Mouse (Mus musculus): ENCODE measurements around the gene Mctp1.
"Not testable (repeated sequence)": the region's sequence is repeated elsewhere in the genome, so short reads cannot be mapped to it uniquely, and the experiment has no call there.

The Mctp1 gene

DNA sequence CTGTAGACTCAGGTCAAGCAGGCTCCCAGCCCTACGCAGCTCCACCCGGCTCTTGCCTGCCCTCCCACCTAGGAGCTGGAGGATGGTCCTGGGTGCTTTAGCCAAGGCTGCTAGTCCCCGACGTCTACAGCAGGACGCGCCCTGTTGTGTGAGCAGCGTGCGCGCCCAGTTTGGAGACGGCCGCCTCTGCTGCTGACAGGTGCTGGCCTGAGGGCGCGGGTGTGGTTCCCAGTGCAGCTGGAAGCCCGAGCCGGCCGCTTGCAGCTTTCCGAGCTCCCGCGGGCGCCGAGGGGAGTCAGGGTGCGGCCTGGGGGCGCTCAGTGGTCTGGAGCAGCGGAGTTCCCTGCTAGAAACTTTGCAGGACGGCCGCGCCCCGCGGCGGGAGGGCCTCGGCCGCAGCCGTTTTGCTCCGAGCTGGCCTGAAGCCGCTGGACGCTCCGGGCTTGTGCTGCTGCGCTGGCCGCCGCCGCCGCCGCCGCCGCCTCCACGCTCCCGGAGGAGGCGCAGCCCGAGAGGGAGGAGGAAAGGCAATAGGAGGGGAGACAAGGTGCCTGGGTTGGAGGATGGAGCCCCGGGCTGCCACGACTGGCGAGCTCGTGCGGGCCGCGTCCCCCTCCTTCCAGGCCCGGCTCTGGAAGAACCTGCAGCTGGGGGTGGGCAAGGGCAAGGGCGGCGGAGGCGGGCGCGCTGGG is at the start of gene Mctp1:
Gene Mctp1, plus strand, starts transcription at position 564 of the 692 bp plus-strand sequence.
- DNase-seq (ENCODE audit: low spot score) = peak; percentile 60

DNA sequence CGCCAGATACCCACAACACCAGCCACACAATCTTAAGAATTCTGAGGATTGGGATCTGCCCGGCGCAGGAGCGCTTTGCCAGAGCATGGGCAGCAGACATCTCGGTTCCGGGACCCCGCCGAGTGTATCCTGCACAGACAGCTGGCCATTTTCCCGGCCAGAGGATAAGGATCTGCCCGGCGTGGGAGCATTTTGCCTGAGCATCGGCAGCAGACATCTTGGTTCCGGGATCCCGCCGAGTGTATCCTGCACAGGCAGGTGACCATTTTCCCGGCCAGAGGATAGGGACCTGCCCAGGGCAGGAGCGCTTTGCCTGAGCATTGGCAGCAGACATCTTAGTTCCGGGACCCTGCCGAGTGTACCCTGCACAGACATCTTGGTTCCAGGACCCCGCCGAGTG is 38.4 kb upstream of the Mctp1 start:
- not testable (repeated sequence) for DNase-seq (ENCODE audit: low spot score)

DNA sequence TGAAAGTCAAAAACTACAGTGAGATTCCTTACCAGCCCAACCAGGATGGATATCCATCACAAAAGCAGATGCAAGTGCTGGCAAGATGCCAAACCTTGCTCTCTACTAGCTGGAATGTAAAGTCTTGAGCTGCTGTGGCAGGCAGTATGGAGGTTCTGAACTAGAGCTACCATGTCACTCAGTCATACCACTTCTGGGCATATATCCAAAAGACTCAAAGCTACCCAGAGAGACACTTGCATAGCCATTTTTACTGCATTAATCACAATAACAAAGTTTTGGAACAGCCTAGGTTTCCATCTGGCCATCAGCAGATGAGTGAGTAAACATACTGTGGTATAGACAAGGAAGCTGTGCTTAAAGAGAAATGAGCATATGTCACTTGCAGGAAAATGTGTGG is 25.6 kb upstream of the Mctp1 start:
- no peak for DNase-seq (ENCODE audit: low spot score)

DNA sequence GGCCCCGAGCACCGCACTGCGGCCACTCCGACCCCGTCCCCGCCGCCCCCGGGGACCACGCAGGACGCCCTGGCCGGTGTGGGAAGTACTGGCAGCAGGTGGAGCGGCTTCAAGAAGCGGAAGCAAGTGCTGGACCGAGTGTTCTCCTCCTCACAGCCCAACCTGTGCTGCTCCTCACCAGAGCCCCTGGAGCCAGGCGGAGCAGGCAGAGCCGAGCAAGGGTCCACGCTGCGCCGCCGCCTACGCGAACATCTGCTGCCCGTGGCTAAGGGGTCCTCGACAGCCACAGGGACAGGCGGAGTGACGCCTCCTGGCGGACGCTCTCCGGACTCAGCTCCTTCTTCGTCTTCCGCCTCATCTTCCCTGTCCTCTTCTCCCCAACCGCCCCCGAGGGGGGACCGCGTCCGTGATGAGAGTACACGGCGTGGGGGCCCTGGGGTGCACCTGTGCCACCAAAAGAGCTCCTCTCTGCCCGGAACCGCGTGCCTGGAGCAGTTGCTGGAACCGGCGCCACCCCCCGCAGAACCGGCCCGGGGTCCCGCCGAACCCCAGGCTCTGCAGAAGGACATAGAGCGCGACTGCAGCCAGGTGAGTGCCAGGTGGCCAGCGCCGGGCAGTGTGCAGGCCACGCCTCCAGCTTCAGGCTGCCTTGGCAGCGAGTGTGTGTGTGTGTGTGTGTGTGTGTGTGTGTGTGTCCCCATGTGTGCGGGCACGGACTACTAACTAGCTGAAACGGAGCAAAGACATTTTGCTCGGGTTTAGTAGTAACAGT is 515 bp downstream of the Mctp1 start:
- DNase-seq (ENCODE audit: low spot score) = peak; percentile 19

DNA sequence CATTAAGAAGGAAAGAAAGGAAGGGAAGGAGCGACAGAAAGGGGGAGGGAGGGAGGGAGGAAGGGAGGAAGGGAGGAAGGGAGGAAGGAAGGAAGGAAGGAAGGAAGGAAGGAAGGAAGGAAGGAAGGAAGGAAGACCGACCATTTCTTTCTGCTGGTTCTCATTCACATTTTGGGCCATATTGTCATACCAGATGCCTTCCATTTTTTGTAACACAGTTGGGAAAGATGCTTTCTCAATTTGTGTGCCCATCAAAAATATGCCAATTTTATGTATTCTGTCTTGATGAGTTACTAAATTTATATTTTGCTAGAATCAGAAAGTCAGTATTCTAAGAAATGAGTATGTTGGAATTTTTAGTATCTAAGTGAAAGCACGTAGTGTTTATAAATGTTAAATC is 4.3 kb downstream of the Mctp1 start:
- no peak for DNase-seq (ENCODE audit: low spot score)

DNA sequence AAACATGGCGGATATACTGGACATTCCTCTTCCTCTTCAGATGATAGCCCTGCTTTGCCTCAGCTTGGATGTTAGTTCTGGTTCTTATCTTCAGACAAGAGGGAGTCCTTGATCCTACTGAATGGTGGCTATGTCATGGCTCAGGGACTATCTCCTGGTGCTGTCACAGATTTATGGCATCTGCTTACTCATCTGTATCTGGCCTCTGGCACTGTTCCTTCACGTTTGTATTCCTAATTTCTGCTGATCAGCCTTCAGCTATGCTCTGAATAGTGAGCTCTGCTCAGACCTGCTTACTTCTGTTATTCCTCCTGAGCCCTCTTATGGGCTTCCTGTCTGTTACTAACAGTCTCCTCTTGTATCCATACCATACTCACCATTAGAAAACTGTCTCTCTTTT is 7.6 kb downstream of the Mctp1 start:
- no peak for DNase-seq (ENCODE audit: low spot score)

DNA sequence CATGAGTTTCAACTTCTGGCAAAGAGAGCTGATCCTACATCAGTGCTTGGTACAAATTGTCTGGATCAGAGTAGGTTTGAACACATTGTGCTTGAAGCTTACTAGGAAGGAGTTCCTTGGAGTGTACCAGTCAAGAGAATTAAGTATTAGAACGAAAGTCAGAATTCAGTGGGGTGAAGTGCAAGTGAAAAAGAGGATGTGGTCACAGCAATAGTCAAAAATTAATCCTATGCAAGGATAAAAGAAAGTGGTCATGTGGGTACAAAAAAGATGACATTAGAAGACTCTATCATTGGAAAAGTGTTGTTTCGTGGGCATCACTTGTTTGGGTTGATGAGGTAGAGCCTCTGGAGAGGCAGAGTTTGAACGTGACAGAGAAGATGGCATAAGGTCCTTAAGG is 8.8 kb downstream of the Mctp1 start:
- no peak for DNase-seq (ENCODE audit: low spot score)

DNA sequence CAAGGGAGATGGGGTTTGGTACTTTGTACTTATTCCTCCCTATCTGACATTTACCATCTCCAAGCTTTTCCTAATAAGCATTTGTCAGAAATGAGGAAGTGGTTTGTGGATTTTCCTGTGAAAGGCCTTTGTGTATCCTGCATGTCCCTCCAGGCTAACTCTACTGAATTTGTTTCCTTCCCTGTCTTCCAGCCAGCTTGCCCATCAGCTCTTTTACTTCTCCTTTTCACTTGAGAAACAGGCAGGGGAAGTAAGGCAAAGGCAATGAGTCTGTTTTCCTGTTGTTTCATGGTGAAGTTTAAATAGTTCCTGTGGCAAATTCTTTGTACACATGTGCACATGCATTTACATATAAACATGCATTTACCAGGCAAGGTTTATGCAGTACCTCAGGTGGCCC is 11.6 kb downstream of the Mctp1 start:
- DNase-seq (ENCODE audit: low spot score) = no peak

DNA sequence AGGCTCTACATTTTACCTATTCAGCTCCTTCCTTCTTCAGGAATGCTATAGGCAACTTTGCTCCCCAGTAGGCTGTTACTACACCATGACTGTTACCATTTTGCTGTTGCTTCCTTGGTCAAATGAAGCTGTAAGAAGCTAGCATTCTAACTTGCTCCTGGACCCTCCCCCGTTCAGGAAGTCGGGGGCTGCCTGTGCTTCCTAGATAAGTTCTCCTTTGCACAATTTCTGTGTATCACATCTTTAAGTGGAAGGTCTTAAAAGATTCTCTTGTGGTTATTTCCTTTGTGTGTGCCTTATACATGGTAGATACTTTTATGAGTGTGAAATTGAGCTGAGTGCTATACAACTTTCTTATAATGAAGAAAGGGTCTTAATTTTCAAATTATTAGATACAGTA is 25.0 kb downstream of the Mctp1 start:
- DNase-seq (ENCODE audit: low spot score) = no peak

DNA sequence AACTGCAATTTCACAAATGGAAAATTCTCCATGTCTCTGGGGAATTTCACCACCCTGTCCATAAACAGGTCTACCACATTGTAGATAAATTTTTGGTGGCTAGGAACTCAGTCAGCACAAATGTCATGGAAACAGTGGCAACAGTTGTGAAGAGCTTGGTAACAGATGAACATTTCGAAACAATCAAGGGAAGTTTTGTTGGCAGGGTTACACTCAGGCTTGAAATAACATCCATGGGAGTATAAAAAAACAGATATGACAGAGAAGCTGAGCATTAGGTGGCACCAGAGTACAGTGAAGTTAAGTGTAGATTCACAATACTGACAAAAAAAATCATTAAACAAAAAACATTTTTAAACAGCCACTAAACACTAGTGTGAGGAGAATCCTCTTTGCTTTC is 26.3 kb downstream of the Mctp1 start:
- DNase-seq (ENCODE audit: low spot score) = no peak

DNA sequence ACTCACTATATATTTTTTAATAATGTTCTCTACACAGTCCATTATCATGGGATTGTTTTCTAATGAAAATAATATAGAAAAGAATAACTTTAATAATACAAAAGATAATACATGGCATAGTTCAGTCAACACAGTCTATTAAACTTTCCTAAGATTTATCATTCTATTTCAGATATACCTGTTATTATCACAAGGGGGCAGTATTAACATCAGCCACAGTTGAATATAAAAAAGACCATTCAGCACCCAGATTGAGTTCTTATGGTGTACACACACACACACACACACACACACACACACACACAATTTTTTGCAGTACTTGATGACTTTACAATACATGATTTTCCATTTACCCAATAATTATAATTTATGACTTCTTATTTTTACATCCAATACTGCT is 31.0 kb downstream of the Mctp1 start:
- DNase-seq (ENCODE audit: low spot score) = no peak

DNA sequence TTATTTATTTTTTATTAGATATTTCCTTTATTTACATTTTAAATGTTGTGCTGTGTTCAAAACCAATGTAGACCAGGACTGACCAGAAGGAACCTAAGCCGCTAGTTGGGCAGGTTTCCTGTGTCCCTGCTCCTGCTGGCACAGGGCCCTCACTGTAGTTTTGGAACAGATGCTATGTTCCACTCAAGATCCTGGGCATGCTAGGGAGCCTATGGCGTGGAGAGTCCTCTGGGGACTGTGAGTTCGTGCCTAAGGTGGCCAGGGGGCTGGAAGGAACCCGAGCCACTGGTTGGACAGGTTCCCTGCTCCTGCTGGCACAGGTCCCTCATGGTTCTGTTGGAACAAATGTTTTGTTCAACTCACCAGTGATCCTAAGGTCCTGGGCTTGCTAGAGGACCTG is 35.8 kb downstream of the Mctp1 start:
- DNase-seq (ENCODE audit: low spot score) = no peak

DNA sequence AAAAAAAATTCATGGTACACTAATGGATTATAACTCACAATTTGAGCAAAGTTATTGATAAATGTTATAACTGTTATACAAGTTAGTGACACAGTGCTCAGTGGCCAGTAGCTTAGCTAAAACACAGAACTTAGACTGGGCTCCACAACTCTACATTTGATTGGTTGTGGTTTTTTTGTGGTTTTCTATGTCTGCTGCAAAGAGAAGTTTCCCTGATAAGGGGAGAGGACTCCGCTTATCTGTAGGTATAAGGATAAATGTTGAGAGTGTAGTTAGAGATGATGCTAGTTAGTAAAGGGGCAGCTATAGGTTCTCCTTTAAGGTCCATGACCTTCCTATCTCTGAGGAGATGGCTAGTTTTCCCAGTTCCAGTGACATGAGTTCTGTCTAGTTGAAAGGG is 36.7 kb downstream of the Mctp1 start:
- DNase-seq (ENCODE audit: low spot score) = no peak

DNA sequence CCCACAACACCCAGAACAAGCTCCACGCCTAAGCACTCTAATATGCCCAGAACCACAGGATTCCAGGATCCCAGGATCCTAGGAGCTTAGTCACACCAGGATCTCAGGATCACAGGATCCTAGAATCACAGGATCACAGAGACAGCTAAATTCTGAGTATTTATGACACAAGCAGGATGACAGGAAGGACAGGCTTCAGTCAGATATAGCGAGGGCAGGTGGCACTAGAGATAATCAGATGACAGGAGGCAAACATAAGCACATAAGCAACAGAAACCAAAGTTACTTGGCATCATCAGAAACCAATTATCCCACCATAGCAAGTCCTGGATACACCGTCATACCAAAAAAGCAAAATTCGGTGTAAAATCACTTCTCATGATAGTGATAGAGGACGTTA is 37.8 kb downstream of the Mctp1 start:
- no peak for DNase-seq (ENCODE audit: low spot score)

DNA sequence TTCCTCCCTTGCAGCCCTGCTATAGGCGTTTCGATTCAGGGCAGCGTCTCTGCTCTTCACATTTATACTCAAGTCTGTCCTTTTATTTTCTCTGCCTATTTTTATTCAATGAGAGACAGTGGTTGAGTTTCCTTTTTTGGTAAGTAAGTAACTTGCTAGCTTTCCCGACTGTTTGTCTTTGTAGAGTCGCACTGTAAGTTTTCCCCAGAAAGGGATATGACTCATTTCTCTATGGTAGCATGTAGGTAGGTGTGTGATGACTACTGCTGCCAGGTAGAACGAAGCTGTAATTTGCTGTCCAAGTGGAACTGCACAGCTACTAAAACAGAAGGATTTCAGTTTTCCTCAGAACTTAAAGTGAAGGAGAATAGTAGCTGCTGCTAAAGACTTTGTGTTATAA is 45.1 kb downstream of the Mctp1 start:
- DNase-seq (ENCODE audit: low spot score) = no peak

DNA sequence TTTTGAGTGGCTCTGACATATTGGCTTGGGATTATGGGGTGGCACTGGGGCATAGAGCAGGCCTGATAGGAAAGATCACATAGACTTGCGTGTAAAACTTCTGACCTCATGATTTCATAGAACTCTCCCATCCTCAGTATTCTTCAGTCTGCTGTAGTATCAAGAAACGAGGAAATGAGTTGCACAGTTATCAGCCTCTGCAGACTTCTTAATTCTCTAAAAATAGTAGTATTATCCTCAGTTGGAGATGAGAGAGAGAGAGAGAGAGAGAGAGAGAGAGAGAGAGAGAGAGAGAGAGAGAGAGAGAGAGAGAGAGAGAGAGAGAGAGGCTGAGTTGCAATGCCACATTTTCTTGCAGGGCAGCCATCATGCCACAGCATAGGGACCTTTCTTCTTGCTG is 45.6 kb downstream of the Mctp1 start:
- no peak for DNase-seq (ENCODE audit: low spot score)

DNA sequence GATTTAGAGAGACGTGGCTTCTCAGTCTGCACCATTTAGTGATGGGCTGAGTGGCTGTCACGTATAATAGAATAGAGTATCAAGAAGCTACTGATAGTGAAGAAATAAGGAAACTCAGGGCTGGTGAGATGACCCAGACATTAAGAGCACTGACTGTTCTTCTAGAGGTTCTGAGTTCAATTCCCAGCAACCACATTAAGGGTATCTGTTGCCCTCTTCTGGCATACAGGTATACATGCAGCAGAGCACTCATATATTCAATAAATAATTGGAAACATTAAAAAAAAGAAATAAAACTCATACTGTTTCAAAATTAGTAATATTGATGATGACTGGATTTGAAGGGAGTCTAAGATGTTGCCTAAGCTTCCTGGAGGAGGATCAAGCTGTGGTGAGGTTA is 47.6 kb downstream of the Mctp1 start:
- DNase-seq (ENCODE audit: low spot score) = no peak

DNA sequence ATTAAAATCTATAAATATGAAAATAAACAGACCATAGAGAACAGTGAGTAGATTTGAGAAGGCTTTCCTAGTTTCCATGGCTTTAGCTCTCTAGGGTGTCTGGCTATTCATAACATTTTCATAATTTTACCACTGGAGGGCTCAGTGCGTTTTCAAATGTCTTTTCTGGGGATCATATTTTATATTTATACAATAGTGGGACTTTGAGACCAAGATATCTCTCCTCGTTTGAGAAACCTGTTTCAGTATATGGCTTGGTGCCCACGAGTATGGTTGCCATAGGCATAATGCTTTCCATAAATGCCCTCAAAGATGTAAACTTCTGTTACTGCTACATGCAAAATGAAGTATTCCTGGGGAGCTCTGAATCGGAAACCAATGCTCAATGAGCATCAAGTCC is 49.1 kb downstream of the Mctp1 start:
- DNase-seq (ENCODE audit: low spot score) = no peak

DNA sequence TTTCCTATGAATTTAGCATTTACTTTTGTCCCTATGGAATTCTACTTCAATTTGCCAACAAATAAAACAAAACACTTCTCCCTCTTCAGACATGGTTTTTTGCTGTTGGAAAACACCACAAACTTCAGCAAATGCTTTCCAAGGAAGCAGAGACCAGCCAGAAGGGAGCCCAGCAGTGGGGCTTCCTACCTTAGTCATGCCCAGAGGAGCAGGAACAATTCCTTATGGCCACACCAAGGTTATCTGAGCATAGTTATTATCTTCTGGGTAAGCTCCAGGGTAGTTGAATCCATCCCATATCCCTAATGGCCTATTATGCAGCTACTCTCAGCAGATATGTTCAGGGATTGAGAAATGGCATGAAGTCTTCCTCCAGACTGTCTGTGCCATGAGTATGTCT is 52.1 kb downstream of the Mctp1 start:
- DNase-seq (ENCODE audit: low spot score) = no peak

DNA sequence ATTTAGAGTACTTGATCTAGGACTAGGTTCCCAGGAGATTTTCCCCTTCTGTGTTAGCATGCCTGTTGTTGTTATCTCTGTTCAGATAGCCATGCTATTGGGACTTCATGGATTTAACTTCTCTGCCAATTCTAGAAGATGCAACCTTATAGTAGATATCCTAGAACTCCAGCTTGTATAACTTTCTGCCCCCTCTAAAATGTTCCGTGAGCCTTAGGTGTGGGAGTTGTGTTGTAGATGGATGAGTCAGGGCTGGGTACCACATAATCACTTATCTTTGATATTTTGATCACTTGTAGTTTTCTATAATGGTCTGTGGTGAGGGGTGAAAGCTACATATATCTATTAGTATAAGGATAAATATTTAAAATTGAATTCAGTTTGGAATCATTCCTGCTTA is 54.4 kb downstream of the Mctp1 start:
- no peak for DNase-seq (ENCODE audit: low spot score)

DNA sequence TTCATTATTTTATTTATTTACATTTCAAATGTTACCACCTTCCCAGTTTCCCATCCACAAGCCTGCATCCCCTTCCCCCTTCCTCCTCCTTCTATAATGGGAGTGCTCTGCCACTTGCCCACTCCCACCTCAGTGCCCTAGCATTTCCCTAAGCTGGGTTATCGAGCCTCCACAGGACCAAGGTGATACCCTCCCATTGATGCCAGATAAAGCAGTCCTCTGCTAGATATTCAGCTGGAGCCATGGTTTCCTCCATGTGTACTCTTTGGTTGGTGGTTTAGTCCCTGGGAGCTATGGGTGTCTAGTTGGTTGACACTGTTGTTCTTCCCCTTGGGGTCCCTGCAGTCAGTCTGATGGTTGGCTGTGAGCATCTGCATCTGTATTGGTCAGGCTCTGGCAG is 61.7 kb downstream of the Mctp1 start:
- no peak for DNase-seq (ENCODE audit: low spot score)

DNA sequence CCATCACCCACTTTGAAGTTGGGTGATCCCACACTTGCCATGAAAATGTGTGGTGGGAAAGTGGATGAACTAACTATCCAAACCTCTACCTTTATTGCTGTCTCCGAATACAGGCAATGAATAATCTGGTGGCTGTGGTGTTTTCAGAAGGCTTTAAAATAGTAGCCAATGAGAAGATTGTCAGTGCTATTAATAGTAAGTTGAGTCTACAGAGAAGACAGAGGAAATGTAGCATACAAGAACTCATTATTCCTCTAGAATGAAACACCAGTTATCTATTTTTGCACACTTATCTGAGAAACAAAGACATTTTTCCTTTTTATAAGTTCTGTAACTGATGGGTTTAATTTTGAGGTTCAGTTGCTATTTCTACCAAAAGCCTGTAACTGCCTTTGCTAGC is 63.2 kb downstream of the Mctp1 start:
- DNase-seq (ENCODE audit: low spot score) = no peak

DNA sequence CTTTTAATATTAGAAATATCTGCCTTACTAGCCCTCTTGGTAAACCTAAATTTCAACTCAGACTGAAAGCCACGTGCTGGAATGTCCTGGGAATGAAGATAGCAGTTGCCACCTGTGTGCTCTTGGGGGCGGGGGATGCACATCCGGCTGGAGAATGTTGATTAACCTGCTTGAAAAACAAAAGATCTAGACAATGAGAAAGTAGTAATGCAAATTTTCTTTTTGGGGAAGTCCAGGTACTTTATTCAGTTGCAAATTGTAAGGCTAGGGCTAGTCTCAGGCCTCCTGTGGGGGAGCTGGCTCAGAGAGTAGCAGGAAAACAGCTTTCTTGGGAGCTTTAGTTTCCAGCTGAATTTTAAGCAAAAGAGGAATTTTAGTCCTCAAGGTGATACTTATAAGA is 67.2 kb downstream of the Mctp1 start:
- not testable (repeated sequence) for DNase-seq (ENCODE audit: low spot score)

DNA sequence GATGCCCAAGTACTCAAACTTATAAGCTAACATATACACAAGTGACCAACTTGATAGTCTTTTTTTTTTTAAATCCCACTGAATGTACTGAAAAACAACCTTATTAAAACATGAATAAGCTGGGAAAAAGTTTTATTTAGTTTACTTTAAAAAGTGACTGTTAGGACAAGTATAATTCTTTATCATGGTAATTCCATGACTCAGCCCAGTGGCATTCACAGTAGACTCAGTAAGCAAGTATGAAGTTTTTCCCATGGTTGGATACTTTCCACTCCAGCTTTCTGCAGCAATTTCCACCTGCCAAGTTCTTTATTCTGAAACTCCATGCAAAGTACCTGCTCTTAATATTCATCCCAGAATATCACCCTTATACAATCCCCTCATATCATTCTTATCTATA is 97.3 kb downstream of the Mctp1 start:
- no peak for DNase-seq (ENCODE audit: low spot score)
